Mouse (Mus musculus) heart, postnatal 0 days (tissue): Measurements from ENCODE around the gene Mapk1. TPM values are rescaled to one million over a fixed set of nuclear protein-coding genes. Genes with fewer than 3 reads are reported as not detected.

Source experiments
- ATAC-seq: fragments of 200-750 bp; cut with Nextera tagmentation; 2 replicates; pipeline ENCODE4 v1.8.0; 2017; ENCODE audit warnings: low read depth, moderate number of reproducible peaks, moderate library complexity; ENCODE audit not compliant: insufficient read depth
- DNase-seq: peaks from one replicate; pipeline ENCODE4 v3.0.0-alpha.2; 2016; ENCODE audit warnings: low spot score
- H3K27ac ChIP-seq: fragments of 300-500 bp; sonication (generic); 2 replicates; pipeline ENCODE4 v1.5.1; 2014; ENCODE audit warnings: low read depth, mild to moderate bottlenecking
- H3K27me3 ChIP-seq: fragments of 300-500 bp; sonication (generic); 2 replicates; pipeline ENCODE4 v1.6.1; 2014; ENCODE audit warnings: low read length, mixed read lengths; ENCODE audit not compliant: control insufficient read depth, insufficient read depth
- H3K36me3 ChIP-seq: fragments of 300-500 bp; sonication (generic); replicated peaks from 2 replicates; pipeline ENCODE4 v1.6.1; 2014; ENCODE audit warnings: low read length, mixed read lengths; ENCODE audit not compliant: control insufficient read depth, insufficient read depth
- H3K4me1 ChIP-seq: fragments of 300-500 bp; sonication (generic); 2 replicates; pipeline ENCODE4 v1.6.1; 2014; ENCODE audit warnings: antibody characterized with exemption; ENCODE audit not compliant: control insufficient read depth, insufficient read depth
- H3K4me2 ChIP-seq: fragments of 300-500 bp; sonication (generic); 2 replicates; pipeline ENCODE4 v1.6.1; 2014; ENCODE audit warnings: low read depth, mild to moderate bottlenecking, low read length, moderate library complexity
- H3K4me3 ChIP-seq: fragments of 300-500 bp; sonication (generic); 2 replicates; pipeline ENCODE4 v1.5.1; 2014; ENCODE audit warnings: low read depth, low read length
- H3K9ac ChIP-seq: fragments of 300-500 bp; sonication (generic); replicated peaks from 2 replicates; pipeline ENCODE4 v1.6.1; 2014; ENCODE audit warnings: low read depth, low read length, mixed read lengths
- H3K9me3 ChIP-seq: fragments of 300-500 bp; sonication (generic); replicated peaks from 2 replicates; pipeline ENCODE4 v1.6.1; 2016; ENCODE audit warnings: low read length; ENCODE audit not compliant: control insufficient read depth
- CTCF ChIP-seq: IDR thresholded peaks from 2 replicates; pipeline ENCODE4 v1.5.1; 2016; ENCODE audit warnings: antibody characterized with exemption, control low read depth, low read depth
- EP300 ChIP-seq: IDR thresholded peaks from 2 replicates; pipeline ENCODE4 v1.6.1; 2016; ENCODE audit warnings: antibody characterized with exemption, low read depth
- WGBS: fragments of 180-500 bp; shearing (Covaris S2); extraction: QIAGEN DNeasy Blood & Tissue Kit; methylation state at CpG from one replicate; pipeline ENCODE4 v1.1.7; 2014; 5-methylcytosine and 5-hydroxymethylcytosine counted together
- polyA plus RNA-seq: library from polyadenylated mRNA; unstranded; fragments of >200 nt; fragmentation: Nextera tagmentation; extraction: Ambion mirVana; gene quantifications from 2 replicates; pipeline ENCODE4 v1.2.1, GENCODE M21; 2015
- total RNA-seq: library from RNA; depleted of rRNA; stranded (reverse); fragments of >200 nt; gene quantifications from 2 replicates; pipeline ENCODE4 v1.2.3, GENCODE M21; 2014; ENCODE audit warnings: low replicate concordance

Gene Mapk1
- total and polyA plus RNA-seq, 2 experiments from 2014 or later, result 97.0 to 184 TPM

DNA sequence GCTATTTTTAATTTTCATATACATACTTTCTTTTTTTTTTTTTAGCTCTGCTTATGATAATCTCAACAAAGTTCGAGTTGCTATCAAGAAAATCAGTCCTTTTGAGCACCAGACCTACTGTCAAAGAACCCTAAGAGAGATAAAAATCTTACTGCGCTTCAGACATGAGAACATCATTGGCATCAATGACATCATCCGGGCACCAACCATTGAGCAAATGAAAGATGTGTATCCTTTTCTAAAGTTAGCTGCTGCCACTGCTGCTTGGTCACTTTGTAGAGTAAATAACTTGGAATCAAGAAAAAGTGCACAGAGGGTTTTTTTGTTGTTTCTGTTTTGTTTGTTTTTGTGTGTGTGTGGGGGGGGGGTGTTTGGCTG, 32.7 kb downstream of the Mapk1 start:
- 77% methylated on average over 3 of the region's 3 CpGs for WGBS
- Histone ChIP-seq H3K4me3 (no peak overlapping the region), H3K9ac (no peak overlapping the region), H3K36me3 (peaks cover 39% of the 10 kb centered on the region), H3K4me2 (no peak overlapping the region), H3K9me3 (no peaks in the 10 kb centered on the region), H3K27me3 (no peaks in the 10 kb centered on the region), H3K27ac (no peak overlapping the region), H3K4me1 (peaks cover 4% of the 10 kb centered on the region; the same call in 1 of the 2 replicates)
- DNase-seq (no peak), ATAC-seq (no peak)
- TF ChIP-seq EP300, result no peak
- TF ChIP-seq CTCF, result no peak

GRCm38 (mm10) chr16:17018071-17018470, 34.9 kb downstream of the Mapk1 start:
- TF ChIP-seq EP300 (no peak), CTCF (no peak)
- H3K36me3 ChIP-seq, result peaks cover 51% of the 10 kb centered on the region
- H3K4me3 ChIP-seq, result no peak overlapping the region
- no peaks in the 10 kb centered on the region for H3K27me3 ChIP-seq
- peaks cover 4% of the 10 kb centered on the region; the same call in 1 of the 2 replicates for H3K4me1 ChIP-seq
- no peak overlapping the region for H3K4me2 ChIP-seq
- 44% methylated on average over 6 of the region's 6 CpGs for WGBS
- ATAC-seq (no peak; the same call in 1 of the 2 replicates), DNase-seq (no peak)
- H3K9ac ChIP-seq, result no peak overlapping the region
- peak overlapping the region; percentile 51 for H3K27ac ChIP-seq
- H3K9me3 ChIP-seq, result no peaks in the 10 kb centered on the region

- Histone ChIP-seq H3K4me2 (no peak overlapping the region), H3K36me3 (peaks cover 66% of the 10 kb centered on the region), H3K9me3 (no peaks in the 10 kb centered on the region), H3K9ac (no peak overlapping the region), H3K4me3 (no peak overlapping the region), H3K27me3 (no peaks in the 10 kb centered on the region), H3K4me1 (0 out of 2 replicates have a peak, but pooled peaks cover 4% of the 10 kb centered on the region), H3K27ac (no peak overlapping the region)
- no peak for TF ChIP-seq CTCF
- TF ChIP-seq EP300, result no peak
- WGBS, result 68% methylated on average over 3 of the region's 3 CpGs
- peak; percentile 10 for DNase-seq
- no peak for ATAC-seq
Measured at GRCm38 (mm10) chr16:17024469-17025148, 41.4 kb downstream of the Mapk1 start.

GRCm38 (mm10) chr16:17029971-17030695, 47.0 kb downstream of the Mapk1 start:
- H3K36me3 ChIP-seq, result peaks cover 70% of the 10 kb centered on the region
- no peak overlapping the region for H3K9ac ChIP-seq
- H3K4me2 ChIP-seq, result no peak overlapping the region
- H3K9me3 ChIP-seq, result no peaks in the 10 kb centered on the region
- TF ChIP-seq CTCF (no peak), EP300 (no peak)
- no peaks in the 10 kb centered on the region for H3K27me3 ChIP-seq
- 92% methylated on average over 4 of the region's 4 CpGs for WGBS
- no peak overlapping the region for H3K27ac ChIP-seq
- DNase-seq (no peak), ATAC-seq (no peak)
- H3K4me1 ChIP-seq, result no peaks in the 10 kb centered on the region
- H3K4me3 ChIP-seq, result no peak overlapping the region

GRCm38 (mm10) chr16:17033754-17034153, 50.6 kb downstream of the Mapk1 start:
- Histone ChIP-seq H3K9me3 (no peaks in the 10 kb centered on the region), H3K4me3 (no peak overlapping the region), H3K27me3 (no peaks in the 10 kb centered on the region), H3K4me1 (no peaks in the 10 kb centered on the region), H3K4me2 (no peak overlapping the region), H3K27ac (no peak overlapping the region), H3K36me3 (peaks cover 80% of the 10 kb centered on the region), H3K9ac (no peak overlapping the region)
- WGBS, result 100% methylated on average over 2 of the region's 2 CpGs
- TF ChIP-seq CTCF, result no peak
- TF ChIP-seq EP300, result no peak
- DNase-seq (no peak), ATAC-seq (no peak)
